Mouse (Mus musculus) lung, postnatal 0 days (tissue): Measurements from ENCODE around the gene St3gal4. TPM values are rescaled to one million over a fixed set of nuclear protein-coding genes. Genes with fewer than 3 reads are reported as not detected.

Source experiments
- ATAC-seq: fragments of 200-750 bp; cut with Nextera tagmentation; 2 replicates; pipeline ENCODE4 v1.8.0; 2017; ENCODE audit warnings: moderate library complexity
- DNase-seq: peaks from one replicate; pipeline ENCODE4 v3.0.0-alpha.2; 2016; ENCODE audit warnings: low spot score
- H3K27ac ChIP-seq: fragments of 300-500 bp; sonication (generic); 2 replicates; pipeline ENCODE4 v1.5.1; 2014; ENCODE audit warnings: antibody characterized with exemption, mild to moderate bottlenecking, low read length, mixed read lengths
- H3K27me3 ChIP-seq: fragments of 300-500 bp; sonication (generic); replicated peaks from 2 replicates; pipeline ENCODE4 v1.6.1; 2014; ENCODE audit warnings: low read length, mixed read lengths; ENCODE audit not compliant: insufficient read depth
- H3K36me3 ChIP-seq: fragments of 300-500 bp; sonication (generic); 2 replicates; pipeline ENCODE4 v1.6.1; 2014; ENCODE audit warnings: low read length, mixed read lengths; ENCODE audit not compliant: insufficient read depth
- H3K4me1 ChIP-seq: fragments of 300-500 bp; sonication (generic); 2 replicates; pipeline ENCODE4 v1.6.1; 2014; ENCODE audit warnings: antibody characterized with exemption, low read depth, low read length, mixed read lengths; ENCODE audit not compliant: insufficient read depth
- H3K4me2 ChIP-seq: fragments of 300-500 bp; sonication (generic); replicated peaks from 2 replicates; pipeline ENCODE4 v1.6.1; 2014; ENCODE audit warnings: low read depth, mild to moderate bottlenecking, low read length, moderate library complexity, mixed read lengths
- H3K4me3 ChIP-seq: fragments of 300-500 bp; sonication (generic); 2 replicates; pipeline ENCODE4 v1.5.1; 2014; ENCODE audit warnings: low read depth, low read length
- H3K9ac ChIP-seq: fragments of 300-500 bp; sonication (generic); replicated peaks from 2 replicates; pipeline ENCODE4 v1.6.1; 2014; ENCODE audit warnings: low read depth, mild to moderate bottlenecking
- H3K9me3 ChIP-seq: fragments of 300-500 bp; sonication (generic); 2 replicates; pipeline ENCODE4 v1.6.1; 2016; ENCODE audit warnings: low read length, mixed read lengths
- CTCF ChIP-seq: IDR thresholded peaks from 2 replicates; pipeline ENCODE4 v1.5.1; 2016; ENCODE audit warnings: antibody characterized with exemption, mild to moderate bottlenecking
- EP300 ChIP-seq: IDR thresholded peaks from 2 replicates; pipeline ENCODE4 v1.6.1; 2016; ENCODE audit warnings: antibody characterized with exemption, mild to moderate bottlenecking, control low read depth
- WGBS: fragments of 180-500 bp; shearing (Covaris S2); extraction: QIAGEN DNeasy Blood & Tissue Kit; methylation state at CpG from one replicate; pipeline ENCODE4 v1.1.7; 2014; 5-methylcytosine and 5-hydroxymethylcytosine counted together
- polyA plus RNA-seq: library from polyadenylated mRNA; unstranded; fragments of >200 nt; fragmentation: Nextera tagmentation; extraction: Ambion mirVana; gene quantifications from 2 replicates; pipeline ENCODE4 v1.2.1, GENCODE M21; 2015

St3gal4 gene
- polyA plus RNA-seq, 1 experiment from 2014 or later: 50.0 TPM

- 68% methylated on average over 3 of the region's 3 CpGs for WGBS
- no peak overlapping the region for H3K4me2 ChIP-seq
- H3K9me3 ChIP-seq: no peaks in the 10 kb centered on the region
- H3K27ac ChIP-seq: no peak overlapping the region
- DNase-seq (no peak), ATAC-seq (no peak)
- no peak overlapping the region for H3K9ac ChIP-seq
- H3K4me3 ChIP-seq: no peak overlapping the region
- no peaks in the 10 kb centered on the region for H3K27me3 ChIP-seq
- H3K4me1 ChIP-seq: no peaks in the 10 kb centered on the region
- H3K36me3 ChIP-seq: peaks cover 17% of the 10 kb centered on the region; the same call in 1 of the 2 replicates
- TF ChIP-seq CTCF (no peak), EP300 (no peak)
Measured at GRCm38 (mm10) chr9:35049891-35050527, 69.1 kb downstream of the St3gal4 start.

GRCm38 (mm10) chr9:35048449-35048848, 70.6 kb downstream of the St3gal4 start:
- Histone ChIP-seq H3K9me3 (no peaks in the 10 kb centered on the region), H3K4me3 (no peak overlapping the region), H3K9ac (no peak overlapping the region), H3K27me3 (no peaks in the 10 kb centered on the region), H3K36me3 (peaks cover 11% of the 10 kb centered on the region; the same call in 1 of the 2 replicates), H3K4me2 (no peak overlapping the region), H3K27ac (no peak overlapping the region), H3K4me1 (no peaks in the 10 kb centered on the region)
- DNase-seq (no peak), ATAC-seq (no peak)
- 55% methylated on average over 6 of the region's 6 CpGs for WGBS
- TF ChIP-seq EP300 (no peak), CTCF (no peak)

- no peaks in the 10 kb centered on the region for H3K36me3 ChIP-seq
- H3K27ac ChIP-seq: peak overlapping the region; percentile 74
- no peak overlapping the region for H3K4me3 ChIP-seq
- ATAC-seq (peak; percentile 87), DNase-seq (peak; percentile 95)
- H3K4me1 ChIP-seq: no peaks in the 10 kb centered on the region
- H3K27me3 ChIP-seq: no peaks in the 10 kb centered on the region
- H3K4me2 ChIP-seq: no peak overlapping the region
- TF ChIP-seq EP300: peak; percentile 54; the same call in 1 of the 2 replicates
- TF ChIP-seq CTCF: peak; percentile 38
- H3K9me3 ChIP-seq: no peaks in the 10 kb centered on the region
- no peak overlapping the region for H3K9ac ChIP-seq
- WGBS: 58% methylated on average over 2 of the region's 2 CpGs
Measured at GRCm38 (mm10) chr9:35045756-35046155, 73.3 kb downstream of the St3gal4 start.

GRCm38 (mm10) chr9:35045031-35045531, 74.0 kb downstream of the St3gal4 start:
- H3K27me3 ChIP-seq: no peaks in the 10 kb centered on the region
- H3K4me3 ChIP-seq: no peak overlapping the region
- no peaks in the 10 kb centered on the region for H3K4me1 ChIP-seq
- no peak overlapping the region for H3K4me2 ChIP-seq
- H3K9me3 ChIP-seq: no peaks in the 10 kb centered on the region
- 42% methylated on average over 11 of the region's 11 CpGs for WGBS
- DNase-seq (peak; percentile 78), ATAC-seq (peak; percentile 75)
- no peak for TF ChIP-seq CTCF
- H3K9ac ChIP-seq: no peak overlapping the region
- peak overlapping the region; percentile 74 for H3K27ac ChIP-seq
- H3K36me3 ChIP-seq: no peaks in the 10 kb centered on the region

GRCm38 (mm10) chr9:35044458-35044857, 74.6 kb downstream of the St3gal4 start:
- no peaks in the 10 kb centered on the region for H3K9me3 ChIP-seq
- H3K27me3 ChIP-seq: no peaks in the 10 kb centered on the region
- TF ChIP-seq EP300 (no peak), CTCF (no peak)
- H3K4me3 ChIP-seq: no peak overlapping the region
- H3K36me3 ChIP-seq: no peaks in the 10 kb centered on the region
- peak overlapping the region; percentile 74 for H3K27ac ChIP-seq
- 31% methylated on average over 15 of the region's 15 CpGs for WGBS
- DNase-seq (peak; percentile 42), ATAC-seq (no peak)
- H3K9ac ChIP-seq: no peak overlapping the region
- no peaks in the 10 kb centered on the region for H3K4me1 ChIP-seq
- no peak overlapping the region for H3K4me2 ChIP-seq

- DNase-seq (peak; percentile 48), ATAC-seq (no peak)
- H3K9me3 ChIP-seq: no peaks in the 10 kb centered on the region
- no peaks in the 10 kb centered on the region for H3K27me3 ChIP-seq
- no peaks in the 10 kb centered on the region for H3K36me3 ChIP-seq
- no peak overlapping the region for H3K4me3 ChIP-seq
- WGBS: 56% methylated on average over 7 of the region's 7 CpGs
- TF ChIP-seq CTCF (no peak), EP300 (no peak)
- H3K9ac ChIP-seq: no peak overlapping the region
- no peak overlapping the region for H3K27ac ChIP-seq
- H3K4me1 ChIP-seq: peaks cover 6% of the 10 kb centered on the region; the same call in 1 of the 2 replicates
- no peak overlapping the region for H3K4me2 ChIP-seq
Measured at GRCm38 (mm10) chr9:35043619-35044018, 75.4 kb downstream of the St3gal4 start.
